Mouse (Mus musculus) MEL (cell line): Measurements from ENCODE around the gene Gemin5. TPM values are rescaled to one million over a fixed set of nuclear protein-coding genes. Genes with fewer than 3 reads are reported as not detected.

Experiments
- DNase-seq: peaks from one replicate; pipeline ENCODE4 v3.0.0; 2011; ENCODE audit warnings: low read depth, low spot score
- H3K27ac ChIP-seq: 2 replicates; pipeline ENCODE4 v1.5.1; 2012; ENCODE audit warnings: low read depth, mild to moderate bottlenecking, control low read depth, low read length, moderate library complexity; ENCODE audit not compliant: control insufficient read depth
- H3K27me3 ChIP-seq, 2 experiments: fragments of 150-350 bp in 1 of 2; sonication (generic) in 1 of 2; 2 replicates each; pipeline ENCODE4 v1.6.1; 2012; ENCODE audit warnings: low read length in 2 of 2, mild to moderate bottlenecking in 2 of 2, improper control_type of control experiment in 1 of 2, moderate library complexity in 1 of 2; ENCODE audit not compliant: insufficient read depth in 2 of 2, control insufficient read depth in 1 of 2
- H3K36me3 ChIP-seq, 2 experiments: 2 replicates each; pipeline ENCODE4 v1.6.1; 2012 to 2014; ENCODE audit warnings: low read length in 2 of 2, improper control_type of control experiment in 1 of 2, inconsistent platforms in 1 of 2, mild to moderate bottlenecking in 1 of 2; ENCODE audit not compliant: insufficient read depth in 2 of 2, control insufficient read depth in 1 of 2
- H3K4me1 ChIP-seq, 2 experiments: fragments of 150-350 bp in 1 of 2; sonication (generic) in 1 of 2; 2 replicates each; pipeline ENCODE4 v1.6.1; 2012; ENCODE audit warnings: low read length in 2 of 2, improper control_type of control experiment in 1 of 2, mild to moderate bottlenecking in 1 of 2; ENCODE audit not compliant: insufficient read depth in 2 of 2, control insufficient read depth in 1 of 2
- H3K4me3 ChIP-seq, 2 experiments: fragments of 150-350 bp in 1 of 2; sonication (generic) in 1 of 2; 2 replicates each; pipeline ENCODE4 v1.5.1; 2012; ENCODE audit warnings: low read depth in 2 of 2, low read length in 2 of 2, mild to moderate bottlenecking in 2 of 2, moderate library complexity in 2 of 2, control low read depth in 1 of 2, improper control_type of control experiment in 1 of 2; ENCODE audit not compliant: control insufficient read depth in 1 of 2, insufficient read depth in 1 of 2
- H3K79me2 ChIP-seq: 2 replicates; pipeline ENCODE4 v1.6.1; 2012; ENCODE audit warnings: mild to moderate bottlenecking, low read length, moderate library complexity; ENCODE audit not compliant: control insufficient read depth, poor library complexity, insufficient read depth
- H3K9ac ChIP-seq: 2 replicates; pipeline ENCODE4 v1.6.1; 2012; ENCODE audit warnings: low read depth, mild to moderate bottlenecking, control low read depth, low read length, moderate library complexity; ENCODE audit not compliant: control insufficient read depth, poor library complexity, severe bottlenecking
- H3K9me3 ChIP-seq: fragments of 150-350 bp; sonication (generic); replicated peaks from 2 replicates; pipeline ENCODE4 v1.6.1; 2012; ENCODE audit warnings: mild to moderate bottlenecking, low read length, improper control_type of control experiment, moderate library complexity; ENCODE audit not compliant: insufficient read depth
- E2F4 ChIP-seq: IDR thresholded peaks from 2 replicates; pipeline ENCODE4 v1.6.1; 2011; ENCODE audit warnings: low read depth, low read length, improper control_type of control experiment, borderline replicate concordance
- EP300 ChIP-seq, 2 experiments: IDR thresholded peaks; 2 replicates each; pipeline ENCODE4 v1.6.1; 2011; ENCODE audit warnings: improper control_type of control experiment in 2 of 2, low read length in 2 of 2, low read depth in 1 of 2, mild to moderate bottlenecking in 1 of 2
- ETS1 ChIP-seq: IDR thresholded peaks from 2 replicates; pipeline ENCODE4 v1.6.1; 2012; ENCODE audit warnings: low read depth, mild to moderate bottlenecking, inconsistent platforms, low read length, improper control_type of control experiment, moderate library complexity
- GATA1 ChIP-seq: IDR thresholded peaks from 2 replicates; pipeline ENCODE4 v1.6.1; 2011; ENCODE audit warnings: low read depth, low read length, improper control_type of control experiment
- HCFC1 ChIP-seq: IDR thresholded peaks from 2 replicates; pipeline ENCODE4 v1.6.1; 2012; ENCODE audit warnings: low read depth, mild to moderate bottlenecking, inconsistent platforms, low read length, improper control_type of control experiment, moderate library complexity
- MAX ChIP-seq: IDR thresholded peaks from 2 replicates; pipeline ENCODE4 v1.6.1; 2011; ENCODE audit warnings: low read length, improper control_type of control experiment
- MAZ ChIP-seq: IDR thresholded peaks from 2 replicates; pipeline ENCODE4 v1.6.1; 2012; ENCODE audit warnings: low read depth, mild to moderate bottlenecking, inconsistent platforms, low read length, improper control_type of control experiment
- MXI1 ChIP-seq: IDR thresholded peaks from 2 replicates; pipeline ENCODE4 v1.6.1; 2011; ENCODE audit warnings: mild to moderate bottlenecking, low read depth, low read length, improper control_type of control experiment
- MYB ChIP-seq: IDR thresholded peaks from 2 replicates; pipeline ENCODE4 v1.6.1; 2011; ENCODE audit warnings: mild to moderate bottlenecking, low read depth, low read length, improper control_type of control experiment
- MYC ChIP-seq: IDR thresholded peaks from 2 replicates; pipeline ENCODE4 v1.6.1; 2011; ENCODE audit warnings: low read depth, mild to moderate bottlenecking, low read length, improper control_type of control experiment, moderate library complexity
- NELFE ChIP-seq: IDR thresholded peaks from 2 replicates; pipeline ENCODE4 v1.6.1; 2011; ENCODE audit warnings: low read depth, low read length, improper control_type of control experiment
- POLR2A ChIP-seq, 2 experiments: IDR thresholded peaks; 2 replicates each; pipeline ENCODE4 v1.6.1; 2011 to 2012; ENCODE audit warnings: low read length in 2 of 2, mild to moderate bottlenecking in 2 of 2, control low read depth in 1 of 2, improper control_type of control experiment in 1 of 2, low read depth in 1 of 2, moderate library complexity in 1 of 2; ENCODE audit not compliant: control insufficient read depth in 1 of 2, insufficient read depth in 1 of 2, poor library complexity in 1 of 2
- RCOR1 ChIP-seq: IDR thresholded peaks from 2 replicates; pipeline ENCODE4 v1.6.1; 2012; ENCODE audit warnings: low read depth, mild to moderate bottlenecking, inconsistent platforms, low read length, improper control_type of control experiment
- SIN3A ChIP-seq: IDR thresholded peaks from 2 replicates; pipeline ENCODE4 v1.6.1; 2012; ENCODE audit warnings: low read length, improper control_type of control experiment, inconsistent platforms
- TBP ChIP-seq: IDR thresholded peaks from 2 replicates; pipeline ENCODE4 v1.8.0; 2011; ENCODE audit warnings: low read depth, low read length, improper control_type of control experiment
- TCF12 ChIP-seq: IDR thresholded peaks from 2 replicates; pipeline ENCODE4 v1.6.1; 2014; ENCODE audit warnings: low read depth, mild to moderate bottlenecking, inconsistent platforms, low read length, improper control_type of control experiment, moderate library complexity
- USF1 ChIP-seq: IDR thresholded peaks from 2 replicates; pipeline ENCODE4 v1.6.1; 2014; ENCODE audit warnings: low read depth, mild to moderate bottlenecking, inconsistent platforms, low read length, improper control_type of control experiment, moderate library complexity
- ZC3H11A ChIP-seq: IDR thresholded peaks from 2 replicates; pipeline ENCODE4 v1.6.1; 2012; ENCODE audit warnings: low read depth, mild to moderate bottlenecking, inconsistent platforms, low read length, improper control_type of control experiment
- ZKSCAN1 ChIP-seq: IDR thresholded peaks from 2 replicates; pipeline ENCODE4 v1.6.1; 2012; ENCODE audit warnings: low read depth, mild to moderate bottlenecking, inconsistent platforms, low read length, improper control_type of control experiment, moderate library complexity
- ZMIZ1 ChIP-seq: IDR thresholded peaks from 2 replicates; pipeline ENCODE4 v1.6.1; 2012; ENCODE audit warnings: low read depth, mild to moderate bottlenecking, inconsistent platforms, low read length, improper control_type of control experiment, moderate library complexity
- ZNF384 ChIP-seq: IDR thresholded peaks from 2 replicates; pipeline ENCODE4 v1.6.1; 2012; ENCODE audit warnings: low read depth, mild to moderate bottlenecking, inconsistent platforms, low read length, improper control_type of control experiment
- polyA plus RNA-seq, 2 experiments: library from polyadenylated mRNA; stranded (reverse) in 1 of 2; unstranded in 1 of 2; fragments of >175 nt in 1 of 2; fragments of >200 nt in 1 of 2; gene quantifications; 2 replicates each; pipeline versions ENCODE4 v1.2.1 to v1.2.4; 2012; ENCODE audit warnings: low replicate concordance in 2 of 2, low read depth in 1 of 2; ENCODE audit not compliant: insufficient read length in 2 of 2, insufficient read depth in 1 of 2, missing spikeins in 1 of 2
- total RNA-seq: library from RNA; depleted of rRNA; stranded (reverse); fragments of 300-350 nt; gene quantifications from 2 replicates; pipeline ENCODE4 v1.2.3, GENCODE M21; 2012

The Gemin5 gene
- total and polyA plus RNA-seq, 3 experiments = 46.5 to 71.9 (median 52.5) TPM

DNA sequence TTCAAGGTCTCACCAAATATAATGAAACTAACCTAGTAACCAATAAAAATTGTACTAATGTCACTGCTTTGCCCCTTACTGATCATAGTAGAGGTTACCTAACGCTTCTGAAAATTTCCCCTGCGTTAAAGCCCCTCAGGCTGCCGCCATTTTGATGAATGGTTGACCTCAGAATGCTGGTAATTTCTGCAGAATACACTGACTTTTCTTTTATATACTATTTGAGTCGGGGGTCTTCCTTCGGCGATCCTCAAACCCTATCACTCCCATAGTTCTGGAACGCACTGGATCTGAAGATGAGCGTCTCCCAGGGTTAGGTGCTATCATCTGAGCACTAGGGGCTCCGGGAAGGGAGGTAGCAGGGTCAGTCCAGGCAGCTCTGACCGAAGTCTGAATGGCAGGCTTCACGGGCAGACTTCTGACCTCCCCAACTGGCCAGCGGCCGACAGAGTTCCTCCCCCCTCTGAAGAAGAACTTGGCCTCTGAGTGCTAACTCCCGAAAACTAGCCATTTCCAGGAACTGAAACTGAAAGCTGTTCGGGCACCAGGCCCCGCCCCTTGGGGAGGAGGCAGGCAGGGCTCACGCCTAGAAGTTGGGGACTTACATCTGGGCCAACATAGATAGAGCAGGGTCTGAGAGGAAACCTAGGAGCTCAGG lies 46.2 kb upstream of the Gemin5 start:
- Histone ChIP-seq H3K4me3 (peak overlapping the region; percentile 84 to 96), H3K9ac (peak overlapping the region; percentile 88), H3K27ac (peak overlapping the region; percentile 84), H3K36me3 (peaks cover 0 to 23% of the 10 kb centered on the region in 2 experiments; a peak in 2 of 4 replicates), H3K9me3 (no peaks in the 10 kb centered on the region), H3K27me3 (no peaks in the 10 kb centered on the region), H3K4me1 (peaks cover 7 to 37% of the 10 kb centered on the region in 2 experiments), H3K79me2 (peaks cover 2% of the 10 kb centered on the region; the same call in 1 of the 2 replicates)
- DNase-seq = peak; percentile 93
- TF ChIP-seq EP300 (IDR thresholded peaks at IDR 0.05; ENCODE audit: low read depth in 1 of 2, low read length in 2 of 2) (0 out of 4 replicates have a peak, but pooled peaks of 1 of the 2 experiments have one; percentile 25), POLR2A (IDR thresholded peaks at IDR 0.05; ENCODE audit: control insufficient read depth in 1 of 2, insufficient read depth in 1 of 2, low read depth in 1 of 2, low read length in 2 of 2, poor library complexity in 1 of 2) (peak in 1 of 2 experiments; percentile 44; a peak in 1 of 4 replicates), MYB (no peak), MAZ (0 out of 2 replicates have a peak, but pooled peaks have one; percentile 43), ETS1 (peak; percentile 66; the same call in 1 of the 2 replicates), SIN3A (peak; percentile 46), NELFE (peak; percentile 32), HCFC1 (peak; percentile 46; the same call in 1 of the 2 replicates), MXI1 (peak; percentile 14; the same call in 1 of the 2 replicates), TBP (0 out of 2 replicates have a peak, but pooled peaks have one; percentile 10), ZC3H11A (no peak), TCF12 (no peak), ZNF384 (no peak), MYC (no peak), MAX (no peak)

DNA sequence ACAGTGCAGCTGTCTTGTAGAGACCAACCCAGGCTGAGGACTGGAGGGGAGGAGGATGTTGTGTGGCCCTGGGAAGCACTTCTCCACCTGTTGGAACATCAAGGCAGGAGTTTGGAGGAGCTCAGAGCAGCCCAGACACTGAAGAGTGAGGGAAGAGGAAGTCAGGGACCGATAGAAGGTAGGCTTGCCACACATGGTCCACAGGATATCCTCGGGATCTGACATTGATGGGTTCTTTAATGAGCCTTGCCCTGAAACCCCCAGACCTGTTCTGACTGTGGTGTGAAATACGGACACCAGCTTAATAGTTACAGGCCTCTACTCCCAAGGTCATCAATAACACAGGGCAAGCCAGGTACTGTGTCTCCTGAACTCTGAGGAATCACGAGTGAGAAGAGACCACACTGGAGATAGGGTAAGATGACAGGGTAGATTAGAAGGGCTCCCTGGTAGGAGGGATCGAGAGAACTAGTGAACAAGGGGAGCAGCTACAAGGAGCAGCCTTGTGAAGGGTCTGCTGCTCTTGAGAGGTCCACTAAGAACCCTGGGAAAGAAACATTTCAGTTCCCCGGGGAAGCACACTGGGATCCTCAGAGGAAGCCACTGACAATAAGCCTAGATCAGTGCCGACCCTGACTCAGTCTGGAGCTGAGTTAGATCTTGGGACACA lies 45.5 kb upstream of the Gemin5 start:
- H3K4me3 ChIP-seq = peak overlapping the region; percentile 84 to 96
- no peaks in the 10 kb centered on the region for H3K9me3 ChIP-seq
- TF ChIP-seq MYC (peak; percentile 55; the same call in 1 of the 2 replicates), MXI1 (peak; percentile 66), E2F4 (no peak), RCOR1 (0 out of 2 replicates have a peak, but pooled peaks have one; percentile 26), ETS1 (peak; percentile 49), NELFE (peak; percentile 50), GATA1 (peak; percentile 59), ZKSCAN1 (no peak), ZMIZ1 (no peak; the same call in 1 of the 2 replicates), USF1 (no peak), SIN3A (peak; percentile 54), MAX (peak; percentile 51), EP300 (IDR thresholded peaks at IDR 0.05; ENCODE audit: low read depth in 1 of 2, low read length in 2 of 2) (peak; percentile 40 to 65; a peak in 2 of 4 replicates), TCF12 (0 out of 2 replicates have a peak, but pooled peaks have one; percentile 25), TBP (peak; percentile 72), POLR2A (IDR thresholded peaks at IDR 0.05; ENCODE audit: control insufficient read depth in 1 of 2, insufficient read depth in 1 of 2, low read depth in 1 of 2, low read length in 2 of 2, poor library complexity in 1 of 2) (0 out of 4 replicates have a peak, but pooled peaks have one; percentile 28)
- peaks cover 7 to 37% of the 10 kb centered on the region in 2 experiments for H3K4me1 ChIP-seq
- no peaks in the 10 kb centered on the region for H3K27me3 ChIP-seq
- peak overlapping the region; percentile 88 for H3K9ac ChIP-seq
- DNase-seq = peak; percentile 80
- H3K36me3 ChIP-seq = peaks cover 0 to 23% of the 10 kb centered on the region in 2 experiments; a peak in 2 of 4 replicates
- peaks cover 2% of the 10 kb centered on the region; the same call in 1 of the 2 replicates for H3K79me2 ChIP-seq
- H3K27ac ChIP-seq = peak overlapping the region; percentile 84
